Mouse (Mus musculus): ENCODE measurements around the gene Epop.
"Not testable (repeated sequence)": the region's sequence is repeated elsewhere in the genome, so short reads cannot be mapped to it uniquely, and the experiment has no call there.

Epop gene

GRCm38 (mm10) chr11:97659990-97660714 is 30.6 kb upstream of the Epop start:
- peak; percentile 75 to 76 for DNase-seq

GRCm38 (mm10) chr11:97659267-97659989 is 29.9 kb upstream of the Epop start:
- peak; percentile 57 for DNase-seq

GRCm38 (mm10) chr11:97658751-97659266 is 29.3 kb upstream of the Epop start:
- DNase-seq, result no peak

- DNase-seq, result not testable (repeated sequence)
Observed at GRCm38 (mm10) chr11:97657967-97658366, 28.5 kb upstream of the Epop start.

GRCm38 (mm10) chr11:97657184-97657945 is 27.9 kb upstream of the Epop start:
- no peak for DNase-seq

- DNase-seq, result no peak
Observed at GRCm38 (mm10) chr11:97656269-97656971, 26.9 kb upstream of the Epop start.

GRCm38 (mm10) chr11:97654210-97654609 is 24.7 kb upstream of the Epop start:
- no peak for DNase-seq

- not testable (repeated sequence) for DNase-seq
Observed at GRCm38 (mm10) chr11:97653376-97653775, 23.9 kb upstream of the Epop start.

GRCm38 (mm10) chr11:97650341-97650740 is 20.8 kb upstream of the Epop start:
- DNase-seq, result no peak

GRCm38 (mm10) chr11:97648541-97648940 is 19.0 kb upstream of the Epop start:
- DNase-seq, result not testable (repeated sequence)

- peak; percentile 59 to 81 for DNase-seq
Observed at GRCm38 (mm10) chr11:97644834-97645233, 15.3 kb upstream of the Epop start.

- no peak for DNase-seq
Observed at GRCm38 (mm10) chr11:97643380-97644055, 14.0 kb upstream of the Epop start.

- DNase-seq, result no peak
Observed at GRCm38 (mm10) chr11:97642746-97643145, 13.2 kb upstream of the Epop start.

GRCm38 (mm10) chr11:97641668-97642067 is 12.2 kb upstream of the Epop start:
- no peak for DNase-seq

- DNase-seq, result no peak
Observed at GRCm38 (mm10) chr11:97635468-97636019, 6.0 kb upstream of the Epop start.

GRCm38 (mm10) chr11:97632440-97632839 is 2.9 kb upstream of the Epop start:
- DNase-seq, result not testable (repeated sequence)

- peak; percentile 63 to 86 for DNase-seq
Observed at GRCm38 (mm10) chr11:97631938-97632337, 2.4 kb upstream of the Epop start.

GRCm38 (mm10) chr11:97631500-97631899 is 2.0 kb upstream of the Epop start:
- DNase-seq, result no peak

GRCm38 (mm10) chr11:97631046-97631445 is 1.5 kb upstream of the Epop start:
- DNase-seq, result no peak

GRCm38 (mm10) chr11:97628568-97629518 is 659 bp downstream of the Epop start:
- DNase-seq, result peak in 1 of 2 experiments; percentile 31

GRCm38 (mm10) chr11:97628303-97628567 is 1.3 kb downstream of the Epop start:
- no peak for DNase-seq

Data from spleen, adult 18-20 months (tissue).